ENCODE assay signal across 8 mouse cellular contexts in the genomic region with DNA sequence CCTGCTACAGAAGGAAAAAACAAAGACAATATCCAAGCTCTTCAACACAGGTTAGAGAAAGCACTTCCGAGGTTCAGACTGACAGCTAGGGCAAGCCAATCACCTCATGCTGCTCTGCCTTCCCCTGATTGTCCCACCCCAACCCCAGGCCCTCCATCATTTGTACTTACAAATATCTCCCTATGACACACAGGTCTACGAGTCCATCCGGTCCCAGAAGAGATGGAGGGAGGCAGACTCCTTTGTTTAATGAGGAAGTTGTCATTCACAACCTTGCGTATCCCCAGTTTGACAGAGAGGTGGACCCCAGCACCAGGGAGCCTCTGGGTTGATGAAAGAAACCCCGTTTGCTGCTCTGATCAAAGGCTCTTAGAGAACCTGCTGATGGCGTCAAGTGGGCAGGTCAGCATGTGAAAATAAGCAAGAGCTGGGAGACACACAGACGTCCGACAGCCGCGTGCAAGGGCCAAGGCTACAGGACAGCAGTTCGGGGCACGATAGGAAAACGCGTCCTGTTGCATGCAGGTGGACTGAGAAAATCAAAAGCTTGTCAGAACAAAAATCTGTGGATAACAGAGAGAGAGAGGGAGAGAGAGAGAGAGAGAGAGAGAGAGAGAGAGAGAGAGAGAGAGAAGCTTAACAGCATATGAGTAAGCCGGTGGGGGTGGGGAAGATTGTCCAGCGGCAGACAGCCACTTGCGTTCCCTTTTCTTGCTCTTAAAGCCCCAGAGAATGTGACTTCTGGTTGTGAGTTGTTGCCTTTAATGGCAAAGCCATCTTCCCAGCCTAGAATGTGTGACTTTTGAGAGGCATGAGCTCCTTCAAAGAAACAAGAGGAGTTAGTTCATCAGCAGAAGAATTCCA.
DNase-seq lines count a peak whose midpoint lies in the region; ATAC-seq and TF ChIP-seq lines count a peak whose summit lies in the region.

No protein-coding gene starts in this region.

- no peak for TF ChIP-seq CTCF in kidney, adult 2 months (conservative IDR thresholded peaks at IDR 0.05; ENCODE audit: insufficient read depth, insufficient read length, low read depth, low read length)

- no peak for ATAC-seq in kidney, embryonic 15.5 days (replicated peaks; ENCODE audit: low FRiP score)
- ATAC-seq in limb, embryonic 11.5 days (ENCODE audit: insufficient number of reproducible peaks, low FRiP score, low TSS enrichment, low read depth), result no peak
- ATAC-seq in midbrain, embryonic 15.5 days (replicated peaks), result peak; percentile 46; the same call in 1 of the 2 replicates

- no peak overlapping the region for H3K9ac ChIP-seq in kidney, embryonic 15.5 days
- H3K9ac ChIP-seq in limb, embryonic 11.5 days (ENCODE audit: low read length), result no peak overlapping the region
- no peak overlapping the region for H3K9ac ChIP-seq in midbrain, embryonic 15.5 days

- no peak for DNase-seq in kidney, adult 2 months
- DNase-seq in embryo, embryonic 11 days, result peak; percentile 70
- no peak for DNase-seq in limb, embryonic 11.5 days (ENCODE audit: low spot score)
- DNase-seq in urinary bladder, adult 18-20 months (ENCODE audit: low spot score in 2 of 2), result no peak
- DNase-seq in spleen, adult 12 weeks (ENCODE audit: low spot score), result no peak
- DNase-seq in cerebellum, postnatal 14 days, result no peak

- no peak for TF ChIP-seq POLR2A in kidney, adult 2 months (IDR thresholded peaks at IDR 0.05; ENCODE audit: low read depth, low read length)

- no peaks in the 10 kb centered on the region for H3K27me3 ChIP-seq in kidney, embryonic 15.5 days
- no peaks in the 10 kb centered on the region for H3K27me3 ChIP-seq in kidney, adult 2 months (replicated peaks; ENCODE audit: control insufficient read depth, insufficient read depth, low read length)
- H3K27me3 ChIP-seq in limb, embryonic 11.5 days (ENCODE audit: control insufficient read depth, insufficient read depth, low read length), result peaks cover 4% of the 10 kb centered on the region; the same call in 1 of the 2 replicates
- peaks cover 3% of the 10 kb centered on the region; the same call in 1 of the 2 replicates for H3K27me3 ChIP-seq in midbrain, embryonic 15.5 days (replicated peaks)

- no peaks in the 10 kb centered on the region for H3K9me3 ChIP-seq in kidney, embryonic 15.5 days (replicated peaks)
- H3K9me3 ChIP-seq in limb, embryonic 11.5 days (ENCODE audit: control insufficient read depth, low read length), result no peaks in the 10 kb centered on the region
- H3K9me3 ChIP-seq in midbrain, embryonic 15.5 days, result no peaks in the 10 kb centered on the region

- peak overlapping the region; percentile 63 for H3K27ac ChIP-seq in kidney, embryonic 15.5 days
- H3K27ac ChIP-seq in kidney, adult 2 months (ENCODE audit: insufficient read depth, low read depth, low read length), result no peak overlapping the region; the same call in 1 of the 2 replicates
- 0 out of 2 replicates have a peak overlapping the region, but pooled peaks have one; percentile 30 for H3K27ac ChIP-seq in limb, embryonic 11.5 days (replicated peaks; ENCODE audit: low read depth, low read length)
- no peak overlapping the region for H3K27ac ChIP-seq in midbrain, embryonic 15.5 days

- peaks cover 32% of the 10 kb centered on the region for H3K4me1 ChIP-seq in kidney, embryonic 15.5 days
- H3K4me1 ChIP-seq in kidney, adult 2 months (ENCODE audit: control insufficient read depth, insufficient read depth, low read length), result no peaks in the 10 kb centered on the region
- H3K4me1 ChIP-seq in limb, embryonic 11.5 days (ENCODE audit: control insufficient read depth, insufficient read depth, low read length), result peaks cover 26% of the 10 kb centered on the region
- peaks cover 11% of the 10 kb centered on the region for H3K4me1 ChIP-seq in midbrain, embryonic 15.5 days

- no peak overlapping the region for H3K4me3 ChIP-seq in kidney, embryonic 15.5 days (replicated peaks)
- H3K4me3 ChIP-seq in kidney, adult 2 months (ENCODE audit: insufficient read depth, low read depth, low read length), result no peak overlapping the region
- H3K4me3 ChIP-seq in limb, embryonic 11.5 days (ENCODE audit: low read depth, low read length), result no peak overlapping the region
- H3K4me3 ChIP-seq in midbrain, embryonic 15.5 days, result no peak overlapping the region

- H3K4me2 ChIP-seq in kidney, embryonic 15.5 days, result peak overlapping the region; percentile 8; the same call in 1 of the 2 replicates
- no peak overlapping the region; the same call in 1 of the 2 replicates for H3K4me2 ChIP-seq in limb, embryonic 11.5 days (ENCODE audit: low read depth, severe bottlenecking)
- peak overlapping the region; percentile 8; the same call in 1 of the 2 replicates for H3K4me2 ChIP-seq in midbrain, embryonic 15.5 days

- no peaks in the 10 kb centered on the region for H3K36me3 ChIP-seq in kidney, embryonic 15.5 days
- H3K36me3 ChIP-seq in kidney, adult 2 months (ENCODE audit: control insufficient read depth, insufficient read depth, low read length), result no peaks in the 10 kb centered on the region
- H3K36me3 ChIP-seq in limb, embryonic 11.5 days (ENCODE audit: control insufficient read depth, insufficient read depth, low read length), result no peaks in the 10 kb centered on the region
- H3K36me3 ChIP-seq in midbrain, embryonic 15.5 days (replicated peaks), result no peaks in the 10 kb centered on the region

- WGBS in kidney, embryonic 15.5 days, result 43% methylated on average over 17 of the region's 17 CpGs
- WGBS in kidney, adult 2 months, result 73% methylated on average over 17 of the region's 17 CpGs
- 37% methylated on average over 17 of the region's 17 CpGs for WGBS in limb, embryonic 11.5 days
- 30% methylated on average over 17 of the region's 17 CpGs for WGBS in midbrain, embryonic 15.5 days

Comparison
In these comparisons a context has a peak if more than half of its experiments do, and no peak if none do; other contexts are left out.
1. H3K27ac ChIP-seq: peak in kidney, embryonic 15.5 days (single experiment) and limb, embryonic 11.5 days (single experiment); none in kidney, adult 2 months (single experiment) and midbrain, embryonic 15.5 days (single experiment).